Mouse (Mus musculus) ovary, postnatal 10 days (tissue): ENCODE results near the gene Gm49661.

Source experiments
- DNase-seq: peaks from one replicate; pipeline ENCODE4 v3.0.0; 2022; ENCODE audit warnings: low spot score

The Gm49661 gene

GRCm38 (mm10) chr8:84967532-84968304 is 1.5 kb downstream of the Gm49661 start:
- no peak for DNase-seq

GRCm38 (mm10) chr8:84966603-84967002 is 2.6 kb downstream of the Gm49661 start:
- DNase-seq = no peak

DNA sequence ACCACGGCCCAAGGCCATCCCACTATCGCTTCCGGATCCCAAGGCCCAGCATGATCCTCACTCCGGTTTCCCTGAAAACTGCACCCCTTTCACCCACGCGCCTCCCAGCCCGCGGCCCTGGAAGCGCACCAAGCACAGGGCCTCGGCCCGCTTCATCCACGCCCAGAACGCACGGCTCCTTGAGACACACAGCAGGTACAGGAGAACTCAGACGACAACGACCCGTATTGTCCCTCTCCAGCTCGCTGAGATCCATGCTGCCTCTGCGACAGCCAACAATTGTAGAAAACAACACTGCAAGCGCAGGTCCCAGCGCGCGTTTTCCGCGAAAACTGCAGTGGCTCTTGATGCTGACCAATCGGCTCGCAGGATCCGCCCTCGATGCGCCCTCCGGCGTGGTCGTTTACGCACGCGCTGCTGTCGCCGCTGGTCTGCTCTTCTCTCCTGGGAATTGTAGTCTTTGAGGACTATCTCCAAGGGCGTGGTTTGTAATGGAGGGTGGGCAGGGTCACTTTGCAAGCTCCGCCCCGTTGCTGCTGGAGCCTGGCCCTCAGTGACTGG is 3.4 kb downstream of the Gm49661 start:
- no peak for DNase-seq

- DNase-seq = no peak
Observed at GRCm38 (mm10) chr8:84963952-84964351, 5.3 kb downstream of the Gm49661 start.

DNA sequence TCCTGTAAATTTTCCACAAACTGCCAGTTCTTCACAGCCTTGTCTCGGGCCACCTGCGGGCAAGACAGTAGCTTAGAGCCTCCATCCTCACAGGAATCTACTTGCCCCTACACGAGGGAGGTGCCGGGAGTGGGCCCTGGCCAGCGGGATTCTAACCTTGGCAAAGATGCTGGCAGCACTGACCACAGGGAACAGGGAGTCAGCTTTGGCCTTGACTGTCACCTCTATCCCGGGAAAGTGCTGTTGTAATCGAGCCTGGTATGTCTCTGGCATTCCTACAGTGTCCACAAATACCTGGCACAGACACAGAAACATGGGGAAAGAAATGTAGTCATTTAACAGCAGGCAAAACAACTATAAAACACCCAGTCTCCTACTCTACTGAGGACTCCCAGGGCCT is 9.4 kb downstream of the Gm49661 start:
- DNase-seq = no peak

DNA sequence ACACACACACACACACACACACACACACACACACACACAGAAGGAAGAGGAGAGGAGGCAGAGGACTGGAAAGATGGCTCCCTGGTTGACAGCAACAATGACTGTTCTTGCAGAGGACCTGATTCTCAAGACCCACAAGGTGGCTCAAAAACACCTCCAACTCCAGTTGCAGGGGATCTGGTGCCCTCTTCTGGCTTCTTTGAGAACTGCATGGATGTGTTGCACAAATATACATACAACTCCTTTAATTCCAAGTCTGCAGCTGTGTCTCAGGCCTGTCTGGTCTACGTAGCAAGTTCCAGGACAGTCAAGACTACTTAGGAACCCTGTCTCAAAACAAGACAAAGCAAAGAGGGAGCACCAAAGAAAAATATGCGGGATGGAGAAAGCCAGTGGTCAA is 12.5 kb downstream of the Gm49661 start:
- DNase-seq = no peak

GRCm38 (mm10) chr8:84952612-84953255 is 16.5 kb downstream of the Gm49661 start:
- DNase-seq = no peak

DNA sequence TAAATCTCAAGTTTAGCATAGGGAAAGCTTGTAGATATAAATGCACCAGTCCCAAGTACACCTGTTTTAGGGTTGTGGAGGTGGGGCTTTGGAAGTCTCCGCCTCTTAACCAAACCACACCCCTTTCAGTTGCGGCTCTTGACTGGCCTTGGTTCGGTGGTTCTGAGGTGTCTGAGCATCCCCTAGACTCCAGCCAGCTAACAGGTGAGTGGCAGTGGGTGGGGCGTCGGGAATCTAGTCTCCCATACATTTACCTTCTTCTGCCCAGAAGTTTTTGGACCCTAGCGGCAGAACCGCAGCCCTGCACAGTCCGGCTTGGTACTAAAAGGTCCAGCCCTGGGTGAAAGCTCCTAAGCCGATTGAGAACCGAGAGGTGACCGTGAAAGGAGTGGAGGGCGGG is 19.5 kb downstream of the Gm49661 start:
- DNase-seq = no peak

GRCm38 (mm10) chr8:84947241-84947545 is 22.0 kb downstream of the Gm49661 start:
- no peak for DNase-seq

DNA sequence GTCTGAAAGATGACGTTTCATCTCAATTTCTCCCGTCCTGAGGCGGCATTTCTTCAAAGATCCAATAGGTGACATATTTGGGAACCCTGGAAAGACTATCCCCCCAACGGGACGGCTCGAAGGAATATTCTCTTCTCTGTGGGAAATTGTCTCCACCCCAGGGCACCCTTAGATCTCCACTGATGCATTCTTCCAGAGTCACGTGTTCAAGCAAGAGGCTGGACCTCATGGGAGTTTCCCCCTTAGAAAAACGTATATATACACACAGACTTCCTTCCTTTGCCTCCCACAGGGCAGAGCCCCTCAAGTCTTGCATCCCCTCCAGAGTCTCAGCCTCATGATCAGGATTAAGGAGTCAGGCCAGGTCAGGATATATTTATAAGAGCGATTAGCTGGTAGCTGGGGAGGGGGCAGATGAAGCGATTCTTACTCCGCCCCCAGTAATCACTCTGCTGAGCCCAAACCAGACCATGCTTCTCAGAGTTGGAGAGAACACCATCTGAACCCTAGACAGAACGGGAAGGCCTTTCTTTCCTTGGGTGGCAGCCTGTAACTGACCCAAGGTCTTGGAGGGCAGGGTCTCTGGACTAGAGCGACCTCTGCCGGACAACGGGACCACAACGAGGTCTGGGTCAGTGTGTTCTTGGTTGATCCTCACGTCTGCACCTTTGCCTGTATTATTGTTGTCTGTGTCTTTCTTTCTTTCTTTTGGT is 22.5 kb downstream of the Gm49661 start, which contains the start of gene Rtbdn:
TSS of gene Rtbdn (plus strand) at position 464 of the 713 bp plus-strand sequence.
- DNase-seq = no peak

- no peak for DNase-seq
Observed at GRCm38 (mm10) chr8:84945633-84946527, 23.4 kb downstream of the Gm49661 start.

- DNase-seq = no peak
Observed at GRCm38 (mm10) chr8:84945235-84945632, 24.0 kb downstream of the Gm49661 start.

DNA sequence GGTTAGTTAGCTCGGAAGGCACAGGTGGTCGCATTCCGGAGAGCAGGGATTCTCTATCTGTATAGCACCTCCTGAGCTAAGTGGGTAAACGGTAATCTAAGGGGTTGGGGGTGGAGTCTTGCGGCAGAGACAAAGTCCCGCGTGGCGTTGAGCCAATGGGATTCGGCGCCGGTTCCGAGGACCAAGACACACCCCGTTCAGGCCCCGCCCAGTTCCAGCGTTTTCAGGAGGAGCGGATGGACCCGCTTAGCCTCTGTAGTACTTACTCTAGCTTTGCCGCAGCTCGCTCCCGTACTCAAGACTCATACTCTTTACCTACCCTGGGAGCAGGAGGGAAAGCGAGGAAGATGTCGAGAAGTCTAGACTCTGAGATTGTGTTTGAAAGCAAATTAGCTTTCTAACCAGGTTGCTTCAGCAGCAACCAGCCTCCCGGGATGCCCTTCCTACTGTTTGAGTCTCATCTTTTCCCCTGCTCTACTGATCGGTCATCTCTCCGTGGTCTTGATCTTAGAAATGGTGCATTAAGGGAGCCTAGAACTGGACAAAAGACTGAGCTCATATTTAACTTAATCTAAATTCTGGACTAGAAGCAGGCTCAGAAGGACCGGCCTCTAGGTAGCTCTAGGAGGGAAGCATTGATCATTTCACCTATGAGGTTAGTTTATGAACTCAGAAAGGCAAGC is 24.6 kb downstream of the Gm49661 start:
- no peak for DNase-seq

DNA sequence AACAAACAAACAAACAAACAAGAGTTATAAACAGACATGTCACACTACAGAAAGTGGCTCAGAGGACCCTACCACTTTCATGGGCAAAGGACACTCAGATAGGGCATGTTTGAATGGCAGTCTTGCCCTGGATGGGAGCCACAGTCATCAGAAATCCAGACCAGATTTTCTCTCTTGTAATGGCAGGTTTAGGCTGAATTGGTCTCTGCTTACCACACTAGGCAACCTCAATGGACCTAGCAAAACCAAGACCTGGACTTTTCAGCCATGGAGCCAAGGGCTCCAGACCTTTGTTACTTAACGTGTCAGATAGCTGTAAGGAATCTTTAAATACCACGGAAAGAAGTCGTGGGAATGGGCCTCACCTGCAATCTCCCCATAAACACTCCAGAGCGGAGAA is 25.5 kb downstream of the Gm49661 start:
- DNase-seq = no peak

DNA sequence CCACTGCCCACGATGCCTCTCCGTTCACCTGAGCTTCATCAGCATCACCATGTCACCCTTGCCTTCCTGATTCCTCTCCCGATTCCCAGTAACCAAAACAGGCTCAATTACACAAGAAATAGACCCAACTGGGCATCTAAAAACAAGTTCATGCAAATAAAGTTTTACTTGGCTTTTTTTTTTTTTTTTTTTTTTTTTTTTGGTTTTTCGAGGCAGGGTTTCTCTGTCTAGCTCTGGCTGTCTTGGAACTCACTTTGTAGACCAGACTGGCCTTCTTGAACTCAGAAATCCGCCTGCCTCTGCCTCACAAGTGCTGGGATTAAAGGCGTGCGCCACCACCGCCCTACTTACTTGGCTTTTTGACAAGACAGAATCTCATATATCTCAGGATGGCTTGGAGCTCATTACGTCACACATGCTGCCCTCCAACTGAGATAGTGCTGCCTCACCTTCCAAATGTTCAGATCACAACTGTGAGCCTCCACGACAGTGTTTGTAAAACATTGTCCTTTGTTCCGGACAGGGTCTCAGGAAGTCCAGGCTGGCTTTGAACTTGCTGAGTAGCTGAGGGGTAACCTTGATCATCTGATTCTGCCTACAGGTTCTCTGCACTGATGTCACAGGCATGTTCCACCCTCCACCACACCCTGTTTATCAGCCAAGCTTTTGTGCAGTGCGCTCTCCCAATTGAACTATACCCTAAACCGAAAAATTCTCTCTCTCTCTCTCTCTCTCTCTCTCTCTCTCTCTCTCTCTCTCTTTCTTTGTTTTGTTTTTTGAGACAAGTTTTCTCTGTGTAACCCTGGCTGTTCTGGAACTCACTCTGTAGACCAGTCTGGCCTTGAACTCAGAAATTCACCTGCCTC is 31.4 kb downstream of the Gm49661 start:
- DNase-seq = no peak

DNA sequence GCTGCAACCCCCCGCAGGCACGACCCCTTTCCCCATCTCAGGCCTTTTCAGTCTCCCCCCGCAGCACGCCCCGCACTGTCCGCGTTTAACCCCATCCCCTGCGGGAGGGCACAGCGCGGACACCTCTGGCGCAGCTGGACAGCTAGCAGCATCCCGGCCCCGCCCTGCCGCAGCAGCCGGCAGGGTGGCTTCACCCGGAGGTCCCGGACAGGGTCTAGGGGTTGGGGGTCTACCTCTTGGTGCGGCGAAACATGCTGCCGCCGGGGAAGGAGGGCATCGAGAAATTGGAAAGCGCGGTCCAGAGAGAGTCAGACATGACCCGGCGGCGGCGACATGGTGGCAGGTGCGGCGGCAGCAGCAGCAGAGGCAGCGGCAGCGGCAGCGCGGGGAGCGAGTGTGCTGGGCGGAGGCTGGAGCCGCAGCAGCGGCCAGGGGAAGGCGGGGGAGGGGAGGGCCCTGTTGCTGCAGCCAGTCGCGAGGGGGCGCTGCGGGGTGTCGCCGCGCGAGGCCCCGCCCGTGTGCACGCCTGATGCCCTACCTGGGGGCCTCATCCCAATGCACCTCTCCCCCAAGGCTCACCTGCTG is 32.2 kb downstream of the Gm49661 start, which contains the start of gene Mast1:
TSS of gene Mast1 (minus strand) at position 398 of the 585 bp plus-strand sequence.
- DNase-seq = no peak

DNA sequence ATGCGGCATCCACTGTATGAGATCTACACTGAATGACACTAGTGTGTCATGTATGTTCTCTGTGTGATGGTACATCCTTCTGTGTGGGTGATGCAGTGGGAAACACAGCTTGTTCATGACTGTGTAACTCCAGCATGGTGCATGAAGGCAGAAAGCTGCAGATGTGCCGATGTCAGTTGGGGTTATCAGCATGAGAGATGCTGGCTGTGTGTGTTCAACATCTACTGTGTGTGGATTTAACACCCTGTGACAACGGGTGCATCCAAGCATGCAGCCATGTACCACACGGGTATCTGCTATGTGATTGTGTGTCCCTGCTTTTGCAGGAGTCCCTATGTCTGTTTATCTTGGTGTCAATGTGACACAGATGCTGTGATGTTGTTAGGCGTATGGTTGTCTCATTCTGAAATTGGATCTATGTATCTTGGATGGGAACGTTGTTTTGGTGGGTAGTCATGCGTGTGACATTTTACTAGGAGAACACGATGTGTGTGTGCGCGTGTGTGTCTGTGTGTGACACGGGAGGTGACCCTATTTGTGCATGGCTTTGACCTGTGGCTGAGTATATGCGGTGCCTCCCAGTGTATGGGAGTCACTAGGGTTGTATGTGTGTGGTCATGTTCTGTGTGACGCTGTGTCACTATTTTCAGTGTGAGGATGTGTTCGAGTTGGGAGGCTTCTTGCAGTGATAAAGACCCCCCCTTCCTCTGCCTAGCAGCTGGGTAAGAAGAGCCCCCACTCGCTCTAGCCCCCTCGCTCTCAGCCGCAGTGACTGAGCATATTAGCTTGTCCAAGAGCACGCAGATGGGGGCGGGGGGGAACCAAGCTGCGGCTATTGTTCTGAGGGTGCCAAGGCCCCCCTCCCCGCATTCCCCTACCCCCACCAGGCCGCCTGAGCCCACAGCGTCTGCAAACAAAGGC is 32.9 kb downstream of the Gm49661 start:
- no peak for DNase-seq

- no peak for DNase-seq
Observed at GRCm38 (mm10) chr8:84935489-84935888, 33.7 kb downstream of the Gm49661 start.

- DNase-seq = no peak
Observed at GRCm38 (mm10) chr8:84934860-84935259, 34.4 kb downstream of the Gm49661 start.
